Mouse (Mus musculus): Measurements from ENCODE around the gene Tcf7l1. TPM values are rescaled to one million over a fixed set of nuclear protein-coding genes. Genes with fewer than 3 reads are reported as not detected.

Tcf7l1 gene
- total RNA-seq, 2 experiments from 2014 or later, result 4.9 to 7.5 TPM

DNA sequence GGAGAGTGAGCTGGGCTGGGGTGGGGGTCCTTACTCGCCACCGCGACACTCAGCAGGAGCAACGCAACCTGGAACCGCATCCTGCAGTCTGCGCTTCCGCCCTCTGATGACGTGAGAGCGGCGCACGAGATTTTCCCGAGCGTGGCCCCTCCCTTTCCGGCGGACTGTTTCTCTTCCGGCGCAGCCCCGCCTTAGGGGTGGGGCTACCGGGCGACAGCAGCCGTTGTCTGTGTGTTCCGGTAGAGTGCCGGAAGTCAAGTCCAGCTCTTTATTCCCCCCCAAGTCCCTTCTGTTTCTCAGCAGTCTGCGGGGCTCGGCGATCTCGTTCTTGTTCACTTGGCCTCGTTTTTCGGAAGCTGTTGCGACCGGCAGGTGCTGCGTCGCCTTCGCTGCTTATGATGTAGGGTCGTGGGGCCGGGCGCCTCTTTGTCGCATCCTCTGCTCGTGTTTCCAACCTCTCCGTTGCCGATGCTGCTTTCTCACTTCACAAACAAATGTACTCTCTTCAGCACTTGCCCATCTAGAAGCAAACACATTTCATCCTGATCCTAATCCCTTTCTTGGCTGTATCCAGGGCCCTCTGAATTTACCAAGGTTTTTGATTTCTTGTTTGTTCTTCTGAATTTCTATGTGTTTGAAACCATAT, 172.3 kb downstream of the Tcf7l1 start, which contains the start of gene Tgoln1:
TSS of gene Tgoln1 (minus strand) at position 358 of the 646 bp plus-strand sequence.
- no peak for TF ChIP-seq CTCF (IDR thresholded peaks at IDR 0.05)
- intact Hi-C loops (cut with DNase I), result no loop called here
- H3K27ac ChIP-seq, result peak within 1 kb of the TSS; percentile 98
- peak within 1 kb of the TSS; percentile 76 for H3K4me3 ChIP-seq
- DNase-seq, result peak; percentile 96

DNA sequence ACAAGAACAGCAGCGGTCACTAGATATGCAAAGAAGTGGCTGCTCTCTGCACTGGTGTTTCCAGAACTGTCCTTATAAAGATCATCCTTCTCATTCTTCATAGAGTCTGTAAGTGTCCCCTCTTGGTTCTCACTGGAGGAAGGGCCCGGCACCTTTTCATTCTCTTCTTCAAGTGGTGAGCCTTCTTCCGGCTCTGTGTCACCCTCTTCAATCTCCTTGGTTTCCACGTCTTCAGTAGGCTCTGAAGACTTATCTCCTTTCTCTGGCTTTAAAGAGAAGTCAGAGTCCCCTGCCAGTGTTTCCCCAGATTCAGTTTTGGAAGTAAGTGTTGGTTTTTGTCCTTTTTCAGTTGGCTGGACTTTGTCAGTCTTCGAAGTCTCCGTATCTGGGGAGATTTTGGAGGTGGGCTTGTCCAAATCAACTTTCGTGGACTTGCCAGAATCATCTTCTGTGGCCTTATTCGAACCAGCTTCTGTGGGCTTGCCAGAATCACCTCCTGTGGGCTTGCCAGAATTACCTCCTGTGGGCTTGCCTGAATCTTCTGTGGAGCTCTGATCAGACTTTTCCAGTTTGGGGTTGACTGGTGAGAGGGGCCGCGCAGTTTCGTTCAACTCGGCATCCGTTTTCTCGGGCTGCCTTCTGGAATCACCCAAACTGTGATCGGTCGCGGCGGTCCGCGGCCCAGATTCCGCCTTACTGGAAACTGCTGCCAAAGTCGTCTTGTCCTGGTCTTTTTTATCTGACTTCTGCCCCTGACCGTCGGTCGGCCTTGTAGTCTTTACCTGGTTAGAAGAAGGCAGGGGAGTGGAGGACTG, 173.3 kb downstream of the Tcf7l1 start:
- H3K27ac ChIP-seq, result peak overlapping the region; percentile 98
- intact Hi-C loops (cut with DNase I), result no loop called here
- peak overlapping the region; percentile 76 for H3K4me3 ChIP-seq
- DNase-seq, result no peak
- TF ChIP-seq CTCF (IDR thresholded peaks at IDR 0.05), result no peak

- Histone ChIP-seq H3K4me3 (peak overlapping the region; percentile 76), H3K27ac (peak overlapping the region; percentile 98; the same call in 1 of the 2 replicates)
- no peak for DNase-seq
- TF ChIP-seq CTCF (IDR thresholded peaks at IDR 0.05), result no peak
- intact Hi-C loops (cut with DNase I), result no loop called here
Observed at GRCm38 (mm10) chr6:72615151-72615550, 173.9 kb downstream of the Tcf7l1 start.

DNA sequence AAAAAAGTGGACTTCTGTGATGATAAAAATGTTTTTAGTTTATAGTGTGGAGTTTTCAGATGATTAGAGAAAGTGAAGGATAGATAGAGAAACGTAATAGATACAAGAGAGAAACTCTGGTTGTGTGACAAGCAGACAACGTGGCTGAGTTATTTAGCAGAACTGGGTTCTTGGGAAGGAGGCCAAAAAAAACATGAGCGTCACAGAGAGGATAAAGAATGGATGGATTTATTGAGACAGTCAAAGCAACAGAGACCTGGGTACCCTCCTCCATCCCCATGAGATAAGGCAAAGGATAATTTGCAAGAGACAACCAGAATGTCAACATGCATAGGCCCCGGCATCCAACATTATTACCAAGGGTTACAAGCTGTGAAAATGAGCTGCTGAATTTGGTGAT, 178.8 kb downstream of the Tcf7l1 start:
- DNase-seq, result no peak
- intact Hi-C loops (cut with DNase I), result no loop called here
- Histone ChIP-seq H3K27ac (no peak overlapping the region), H3K4me3 (no peak overlapping the region)
- TF ChIP-seq CTCF (IDR thresholded peaks at IDR 0.05), result no peak

DNA sequence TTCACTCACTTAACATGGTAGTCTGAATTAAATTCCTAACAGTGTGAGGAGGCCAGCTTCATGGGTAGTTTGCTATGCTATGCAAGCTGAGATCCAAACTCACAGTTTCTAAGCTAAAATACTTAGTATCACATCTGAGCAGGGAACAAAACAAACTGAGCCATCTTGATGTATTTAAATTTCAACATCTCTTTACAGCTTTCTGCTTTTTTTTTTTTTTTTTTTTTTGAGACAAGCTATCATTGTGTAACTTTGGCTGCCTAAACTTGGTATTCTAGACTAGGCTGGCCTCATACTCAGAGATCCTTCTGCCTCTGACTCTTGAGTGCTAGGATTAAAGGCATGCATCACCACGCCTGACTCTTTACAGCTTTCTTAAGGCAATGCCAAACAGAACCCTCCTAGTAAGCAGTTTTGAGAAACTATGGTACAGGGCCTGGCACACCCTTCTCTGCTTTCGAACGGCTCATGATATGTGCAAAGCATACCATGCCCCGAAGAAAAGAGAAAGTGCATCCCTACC, 180.3 kb downstream of the Tcf7l1 start:
- intact Hi-C loops (cut with DNase I), result no loop called here
- DNase-seq, result no peak
- no peak for TF ChIP-seq CTCF (IDR thresholded peaks at IDR 0.05)
- no peak overlapping the region for H3K4me3 ChIP-seq
- no peak overlapping the region for H3K27ac ChIP-seq

DNA sequence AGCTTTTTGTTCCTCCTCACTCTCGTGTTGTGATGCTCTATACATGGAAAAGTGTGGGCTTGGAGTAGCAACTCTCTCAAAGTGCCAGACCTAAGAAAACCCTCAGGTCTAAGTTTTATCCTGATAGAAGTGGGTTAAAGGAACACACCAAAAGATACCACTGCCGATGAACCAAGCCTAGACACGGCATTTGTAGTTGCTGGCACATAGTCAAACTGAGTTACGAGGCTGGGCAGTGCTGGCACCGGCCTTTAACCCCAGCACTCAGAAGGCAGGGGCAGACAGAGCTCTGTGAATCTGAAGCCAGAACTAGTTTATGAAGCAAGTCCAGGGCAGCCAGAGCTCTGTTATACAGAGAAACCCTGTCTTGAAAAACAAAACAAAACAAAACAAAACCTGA, 181.4 kb downstream of the Tcf7l1 start:
- Histone ChIP-seq H3K4me3 (no peak overlapping the region), H3K27ac (no peak overlapping the region)
- intact Hi-C loops (cut with DNase I), result no loop called here
- TF ChIP-seq CTCF (IDR thresholded peaks at IDR 0.05), result no peak
- DNase-seq, result no peak

DNA sequence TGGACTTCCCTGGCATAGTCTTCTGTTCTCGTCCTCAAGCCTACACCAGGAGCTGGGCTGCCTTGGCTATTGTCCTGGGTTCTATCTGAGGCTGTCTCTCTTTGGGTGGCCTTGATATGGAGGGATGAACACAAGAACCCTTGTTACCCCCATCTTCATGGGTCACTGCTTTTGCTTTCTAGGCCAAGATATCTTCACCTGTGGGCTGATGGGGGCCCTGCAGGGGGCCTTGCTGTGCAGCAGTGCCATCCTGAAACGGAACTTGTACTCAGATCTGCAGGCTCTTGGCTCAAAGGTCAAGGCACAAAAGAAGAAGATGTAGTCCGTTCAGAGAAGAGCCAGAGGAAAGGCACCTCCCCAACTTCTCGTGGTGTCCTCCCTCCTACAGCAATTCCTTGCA, 182.0 kb downstream of the Tcf7l1 start:
- intact Hi-C loops (cut with DNase I), result no loop called here
- Histone ChIP-seq H3K4me3 (no peak overlapping the region), H3K27ac (no peak overlapping the region)
- no peak for DNase-seq
- no peak for TF ChIP-seq CTCF (IDR thresholded peaks at IDR 0.05)

GRCm38 (mm10) chr6:72604066-72604465, 185.0 kb downstream of the Tcf7l1 start:
- DNase-seq, result no peak
- Histone ChIP-seq H3K27ac (no peak overlapping the region), H3K4me3 (no peak overlapping the region)
- intact Hi-C loops (cut with DNase I), result no loop called here
- TF ChIP-seq CTCF (IDR thresholded peaks at IDR 0.05), result no peak

DNA sequence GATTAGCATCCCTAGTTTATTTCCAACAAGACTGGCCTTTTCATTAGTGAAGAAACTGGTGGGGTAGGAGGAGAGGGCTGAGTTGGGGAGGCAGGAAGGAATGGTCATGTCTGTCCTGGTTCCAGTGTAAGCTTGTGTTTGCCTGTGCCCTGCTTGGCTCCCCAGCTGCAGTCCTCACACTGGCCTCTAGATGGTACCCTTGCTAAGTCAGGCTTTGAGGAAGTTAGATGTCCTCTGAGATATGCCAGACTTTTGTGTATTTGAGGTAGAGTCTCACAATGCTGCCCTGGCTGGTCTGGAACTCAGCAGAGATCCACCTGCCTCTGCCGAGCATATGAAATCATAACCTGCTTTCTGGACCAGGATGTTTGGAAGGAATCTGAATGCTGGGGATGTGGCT, 187.3 kb downstream of the Tcf7l1 start:
- DNase-seq, result peak; percentile 81
- no peak overlapping the region for H3K4me3 ChIP-seq
- H3K27ac ChIP-seq, result peak overlapping the region; percentile 24; the same call in 1 of the 2 replicates
- TF ChIP-seq CTCF (IDR thresholded peaks at IDR 0.05), result peak; percentile 93
- intact Hi-C loops (cut with DNase I), result no loop called here

- intact Hi-C loops (cut with DNase I), result no loop called here
- no peak for DNase-seq
- Histone ChIP-seq H3K27ac (no peak overlapping the region), H3K4me3 (no peak overlapping the region)
- TF ChIP-seq CTCF (IDR thresholded peaks at IDR 0.05), result no peak
Observed at GRCm38 (mm10) chr6:72600771-72601170, 188.3 kb downstream of the Tcf7l1 start.

DNA sequence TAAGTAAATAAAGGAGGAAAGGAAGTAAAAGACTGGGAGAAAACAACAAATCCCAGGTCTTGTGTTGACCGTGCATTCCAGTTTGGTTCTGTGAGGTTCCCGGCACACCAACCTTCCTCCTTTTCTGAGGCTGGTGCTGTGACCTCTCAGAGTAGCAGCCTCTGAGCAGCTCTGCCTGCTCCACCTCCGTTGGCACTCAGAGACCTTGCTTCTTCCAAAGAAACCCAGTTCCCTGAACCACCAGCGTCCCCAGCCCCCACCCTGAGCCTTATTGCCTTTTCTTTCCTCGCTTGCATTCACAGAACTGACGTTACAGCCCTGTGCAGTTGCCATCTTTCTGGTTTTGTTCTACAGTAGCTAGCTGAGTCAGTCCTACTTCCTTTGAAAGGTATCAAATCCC, 188.8 kb downstream of the Tcf7l1 start:
- TF ChIP-seq CTCF (IDR thresholded peaks at IDR 0.05), result no peak
- intact Hi-C loops (cut with DNase I), result no loop called here
- Histone ChIP-seq H3K4me3 (peak overlapping the region; percentile 75), H3K27ac (peak overlapping the region; percentile 91; the same call in 1 of the 2 replicates)
- DNase-seq, result no peak

GRCm38 (mm10) chr6:72598791-72599557, 190.1 kb downstream of the Tcf7l1 start:
- Histone ChIP-seq H3K27ac (peak overlapping the region; percentile 91), H3K4me3 (peak overlapping the region; percentile 75)
- peak; percentile 67 for DNase-seq
- intact Hi-C loops (cut with DNase I), result no loop called here
- no peak for TF ChIP-seq CTCF (IDR thresholded peaks at IDR 0.05)
